Mouse (Mus musculus): ENCODE data around the gene Gng5.

GRCm38 (mm10) chr3:146521652-146522020 is 22.0 kb downstream of the Gng5 start:
- TF ChIP-seq POLR2A (IDR thresholded peaks at IDR 0.05; ENCODE audit: extremely low read depth, insufficient read depth, low read length) = no peak
- TF ChIP-seq CTCF (IDR thresholded peaks at IDR 0.05; ENCODE audit: extremely low read depth, insufficient read depth, low read length) = no peak

Measured in cortical plate, adult 2 months (tissue).